Mouse (Mus musculus): ENCODE measurements at regions not wholly inside any gene's neighbourhood (a gene's known extent, or its start where the extent isn't known, plus 50 kb on each side); places are given as distances from the start of the nearest gene placed in this dataset.

- Histone ChIP-seq H3K9ac (no peak overlapping the region), H3K27ac (no peak overlapping the region), H3K4me2 (replicated peaks) (no peak overlapping the region), H3K36me3 (no peaks in the 10 kb centered on the region), H3K4me3 (replicated peaks) (no peak overlapping the region), H3K4me1 (replicated peaks) (no peaks in the 10 kb centered on the region), H3K9me3 (no peaks in the 10 kb centered on the region), H3K27me3 (replicated peaks) (no peaks in the 10 kb centered on the region)
- 90% methylated on average over 9 of the region's 9 CpGs for WGBS
- no peak for ATAC-seq
Observed at GRCm38 (mm10) chr19:37754024-37754423, 56.4 kb downstream of the Cyp26a1 start.

GRCm38 (mm10) chr19:37755372-37755771 lies 57.8 kb downstream of the Cyp26a1 start:
- no peaks in the 10 kb centered on the region for H3K4me1 ChIP-seq (replicated peaks)
- no peaks in the 10 kb centered on the region for H3K9me3 ChIP-seq
- H3K4me3 ChIP-seq (replicated peaks) = no peak overlapping the region
- WGBS = 88% methylated on average over 3 of the region's 3 CpGs
- H3K27me3 ChIP-seq (replicated peaks) = no peaks in the 10 kb centered on the region
- H3K4me2 ChIP-seq (replicated peaks) = no peak overlapping the region
- no peak for ATAC-seq
- H3K36me3 ChIP-seq = no peaks in the 10 kb centered on the region
- no peak overlapping the region for H3K9ac ChIP-seq
- no peak overlapping the region for H3K27ac ChIP-seq

- H3K4me1 ChIP-seq (replicated peaks) = no peaks in the 10 kb centered on the region
- H3K27me3 ChIP-seq (replicated peaks) = no peaks in the 10 kb centered on the region
- H3K4me2 ChIP-seq (replicated peaks) = no peak overlapping the region
- no peak overlapping the region for H3K4me3 ChIP-seq (replicated peaks)
- no peak overlapping the region for H3K9ac ChIP-seq
- H3K9me3 ChIP-seq = no peaks in the 10 kb centered on the region
- WGBS = 88% methylated on average over 4 of the region's 4 CpGs
- no peaks in the 10 kb centered on the region for H3K36me3 ChIP-seq
- H3K27ac ChIP-seq = no peak overlapping the region
- no peak for ATAC-seq
Observed at GRCm38 (mm10) chr19:37769376-37769775, 71.8 kb downstream of the Cyp26a1 start.

- ATAC-seq = no peak
- H3K9me3 ChIP-seq = no peaks in the 10 kb centered on the region
- WGBS = 90% methylated on average over 6 of the region's 6 CpGs
Observed at GRCm38 (mm10) chr19:37771956-37772355, 74.4 kb downstream of the Cyp26a1 start.

GRCm38 (mm10) chr19:37774551-37774950 lies 77.0 kb downstream of the Cyp26a1 start:
- no peaks in the 10 kb centered on the region for H3K27me3 ChIP-seq (replicated peaks)
- H3K27ac ChIP-seq = no peak overlapping the region
- ATAC-seq = no peak
- H3K4me3 ChIP-seq (replicated peaks) = no peak overlapping the region
- 91% methylated on average over 4 of the region's 4 CpGs for WGBS
- H3K9ac ChIP-seq = no peak overlapping the region
- H3K36me3 ChIP-seq = no peaks in the 10 kb centered on the region
- no peak overlapping the region for H3K4me2 ChIP-seq (replicated peaks)
- no peaks in the 10 kb centered on the region for H3K9me3 ChIP-seq
- H3K4me1 ChIP-seq (replicated peaks) = no peaks in the 10 kb centered on the region

More at GRCm38 (mm10) chr19:37771956-37772355, 74.4 kb downstream of the Cyp26a1 start:
- H3K4me3 ChIP-seq (replicated peaks) = no peak overlapping the region
- H3K27me3 ChIP-seq (replicated peaks) = no peaks in the 10 kb centered on the region
- no peak overlapping the region for H3K27ac ChIP-seq
- no peaks in the 10 kb centered on the region for H3K36me3 ChIP-seq
- H3K4me1 ChIP-seq (replicated peaks) = no peaks in the 10 kb centered on the region
- H3K9ac ChIP-seq = no peak overlapping the region
- H3K4me2 ChIP-seq (replicated peaks) = no peak overlapping the region

- Histone ChIP-seq H3K4me1 (replicated peaks) (no peaks in the 10 kb centered on the region), H3K27me3 (replicated peaks) (no peaks in the 10 kb centered on the region), H3K4me3 (replicated peaks) (no peak overlapping the region), H3K9me3 (no peaks in the 10 kb centered on the region), H3K36me3 (no peaks in the 10 kb centered on the region), H3K27ac (no peak overlapping the region), H3K4me2 (replicated peaks) (no peak overlapping the region), H3K9ac (no peak overlapping the region)
- ATAC-seq = no peak
- 89% methylated on average over 1 of the region's 1 CpGs for WGBS
Observed at GRCm38 (mm10) chr19:37774966-37775365, 77.4 kb downstream of the Cyp26a1 start.

- Histone ChIP-seq H3K27me3 (replicated peaks) (no peaks in the 10 kb centered on the region), H3K4me1 (replicated peaks) (no peaks in the 10 kb centered on the region), H3K4me2 (replicated peaks) (no peak overlapping the region), H3K9ac (no peak overlapping the region), H3K9me3 (no peaks in the 10 kb centered on the region), H3K36me3 (no peaks in the 10 kb centered on the region), H3K4me3 (replicated peaks) (no peak overlapping the region), H3K27ac (no peak overlapping the region)
- ATAC-seq = no peak
- WGBS = 71% methylated on average over 6 of the region's 6 CpGs
Observed at GRCm38 (mm10) chr19:37777961-37778360, 80.4 kb downstream of the Cyp26a1 start.

GRCm38 (mm10) chr19:37778568-37778967 lies 81.0 kb downstream of the Cyp26a1 start:
- Histone ChIP-seq H3K27me3 (replicated peaks) (no peaks in the 10 kb centered on the region), H3K36me3 (no peaks in the 10 kb centered on the region), H3K4me1 (replicated peaks) (no peaks in the 10 kb centered on the region), H3K27ac (no peak overlapping the region), H3K4me3 (replicated peaks) (no peak overlapping the region), H3K4me2 (replicated peaks) (no peak overlapping the region), H3K9me3 (no peaks in the 10 kb centered on the region), H3K9ac (no peak overlapping the region)
- 85% methylated on average over 4 of the region's 4 CpGs for WGBS
- ATAC-seq = no peak

- H3K9ac ChIP-seq = no peak overlapping the region
- ATAC-seq = no peak
- H3K4me1 ChIP-seq (replicated peaks) = no peaks in the 10 kb centered on the region
- WGBS = 95% methylated on average over 3 of the region's 3 CpGs
- H3K36me3 ChIP-seq = no peaks in the 10 kb centered on the region
- H3K4me2 ChIP-seq (replicated peaks) = no peak overlapping the region
- no peaks in the 10 kb centered on the region for H3K27me3 ChIP-seq (replicated peaks)
- no peaks in the 10 kb centered on the region for H3K9me3 ChIP-seq
- H3K4me3 ChIP-seq (replicated peaks) = no peak overlapping the region
- H3K27ac ChIP-seq = no peak overlapping the region
Observed at GRCm38 (mm10) chr19:37788540-37788939, 90.9 kb downstream of the Cyp26a1 start.

GRCm38 (mm10) chr19:37789576-37790180 lies 92.1 kb downstream of the Cyp26a1 start:
- Histone ChIP-seq H3K9me3 (no peaks in the 10 kb centered on the region), H3K27ac (no peak overlapping the region), H3K4me1 (replicated peaks) (no peaks in the 10 kb centered on the region), H3K9ac (no peak overlapping the region), H3K4me3 (replicated peaks) (no peak overlapping the region), H3K4me2 (replicated peaks) (no peak overlapping the region), H3K36me3 (no peaks in the 10 kb centered on the region), H3K27me3 (replicated peaks) (no peaks in the 10 kb centered on the region)
- no peak for ATAC-seq
- WGBS = 24% methylated on average over 12 of the region's 12 CpGs

GRCm38 (mm10) chr19:37790281-37791073 lies 92.9 kb downstream of the Cyp26a1 start:
- no peaks in the 10 kb centered on the region for H3K9me3 ChIP-seq
- H3K36me3 ChIP-seq = no peaks in the 10 kb centered on the region
- H3K4me3 ChIP-seq (replicated peaks) = no peak overlapping the region
- H3K4me2 ChIP-seq (replicated peaks) = no peak overlapping the region
- no peaks in the 10 kb centered on the region for H3K27me3 ChIP-seq (replicated peaks)
- H3K27ac ChIP-seq = no peak overlapping the region
- no peak for ATAC-seq
- no peak overlapping the region for H3K9ac ChIP-seq
- WGBS = 59% methylated on average over 24 of the region's 24 CpGs
- no peaks in the 10 kb centered on the region for H3K4me1 ChIP-seq (replicated peaks)

- 85% methylated on average over 9 of the region's 9 CpGs for WGBS
- H3K27ac ChIP-seq = no peak overlapping the region
- H3K4me2 ChIP-seq (replicated peaks) = no peak overlapping the region
- no peak overlapping the region for H3K4me3 ChIP-seq (replicated peaks)
- H3K4me1 ChIP-seq (replicated peaks) = no peaks in the 10 kb centered on the region
- no peak overlapping the region for H3K9ac ChIP-seq
- no peaks in the 10 kb centered on the region for H3K9me3 ChIP-seq
- ATAC-seq = no peak
- H3K36me3 ChIP-seq = no peaks in the 10 kb centered on the region
- no peaks in the 10 kb centered on the region for H3K27me3 ChIP-seq (replicated peaks)
Observed at GRCm38 (mm10) chr19:37793176-37793575, 95.6 kb downstream of the Cyp26a1 start.
